Mouse (Mus musculus) liver, adult 2 months (tissue): ENCODE measurements around the gene Marveld1.

ENCODE experiments used
- CTCF ChIP-seq: fragments of 200-500 bp; IDR thresholded peaks from 2 replicates; pipeline ENCODE4 v1.5.1; 2011; ENCODE audit warnings: low read depth, low read length, control low read depth
- POLR2A ChIP-seq: fragments of 200-500 bp; IDR thresholded peaks from 2 replicates; pipeline ENCODE4 v1.6.1; 2011; ENCODE audit warnings: low read length, control low read depth; ENCODE audit not compliant: insufficient read depth; ENCODE audit errors: extremely low read depth

GRCm38 (mm10) chr19:42151990-42152389, 4.8 kb downstream of the Marveld1 start:
- TF ChIP-seq CTCF = peak; percentile 90
- TF ChIP-seq POLR2A = no peak
